Mouse (Mus musculus): ENCODE data around the gene Jpt1. TPM values are rescaled to one million over a fixed set of nuclear protein-coding genes. Genes with fewer than 3 reads are reported as not detected.

Jpt1 gene
- polyA plus RNA-seq, 1 experiment, result 548 TPM

DNA sequence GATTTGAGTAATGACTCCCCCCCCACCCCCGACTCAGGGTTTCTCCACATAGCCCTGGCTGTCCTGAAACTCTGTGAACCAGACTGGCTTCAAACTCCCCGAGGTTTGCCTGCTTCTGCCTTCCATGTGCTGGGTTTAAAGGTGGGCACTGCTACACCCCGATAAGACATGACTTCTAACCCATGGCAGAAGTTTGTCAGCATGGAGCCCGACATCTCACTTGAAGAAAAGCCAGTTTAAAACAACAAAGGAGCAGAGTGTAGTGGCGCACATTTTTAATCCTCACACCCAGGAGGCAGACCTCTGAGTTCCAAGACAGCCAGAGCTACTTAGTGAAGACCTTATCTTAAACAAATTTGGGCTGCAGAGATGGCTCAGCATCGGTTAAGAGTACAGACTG, 21.8 kb downstream of the Jpt1 start:
- peaks cover 10% of the 10 kb centered on the region for H3K4me1 ChIP-seq (ENCODE audit: control insufficient read depth, insufficient read depth, low read length)
- H3K27me3 ChIP-seq (ENCODE audit: control insufficient read depth, insufficient read depth, low read length), result no peaks in the 10 kb centered on the region
- H3K4me3 ChIP-seq (ENCODE audit: control insufficient read depth, low read depth, low read length), result peak overlapping the region; percentile 87
- TF ChIP-seq POLR2A (IDR thresholded peaks at IDR 0.05; ENCODE audit: control insufficient read depth, low read depth, low read length) (no peak), CTCF (IDR thresholded peaks at IDR 0.05; ENCODE audit: control insufficient read depth, insufficient read depth, insufficient replicate concordance, low read depth, low read length) (no peak)
- H3K36me3 ChIP-seq (ENCODE audit: control insufficient read depth, insufficient read depth, low read length), result no peaks in the 10 kb centered on the region
- H3K27ac ChIP-seq (ENCODE audit: control insufficient read depth, insufficient read depth, low read depth, low read length), result no peak overlapping the region

DNA sequence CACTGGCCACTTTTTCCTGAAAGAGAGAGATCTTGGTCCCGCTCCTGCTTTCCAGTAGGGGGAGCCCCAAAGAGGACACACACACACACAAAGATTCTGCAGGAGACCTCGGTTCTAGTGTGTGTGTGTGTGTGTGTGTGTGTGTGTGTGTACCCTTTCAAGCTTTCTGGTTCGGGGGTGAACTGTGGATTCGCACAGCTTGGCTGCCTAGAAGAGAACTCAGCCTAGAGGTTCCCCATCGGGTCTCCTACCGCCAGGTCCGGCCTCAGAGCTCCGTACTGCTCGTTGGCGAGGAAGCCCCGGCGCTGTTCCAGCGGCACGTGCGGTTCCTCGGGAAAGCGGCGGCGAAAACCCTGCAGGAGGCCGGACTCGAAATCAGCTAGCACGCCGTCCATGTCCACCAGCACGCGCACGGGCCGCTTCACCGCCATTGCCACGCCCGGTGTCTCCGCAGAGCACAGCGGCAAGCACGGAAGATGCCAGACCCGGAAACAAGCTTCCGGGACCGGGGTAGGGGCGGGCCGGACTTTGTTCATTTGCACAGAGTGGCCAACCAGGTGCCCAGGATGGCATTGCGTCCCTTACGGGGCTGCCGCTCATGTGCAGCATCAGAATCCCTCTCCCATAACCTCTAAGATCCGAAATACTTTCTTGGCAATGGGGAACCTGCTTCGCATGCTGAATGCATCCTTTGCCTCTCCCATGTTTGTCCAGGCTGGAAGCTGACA, 22.7 kb downstream of the Jpt1 start, which contains the start of gene Nt5c:
Gene Nt5c, minus strand, starts transcription at position 507 of the 728 bp plus-strand sequence.
- Histone ChIP-seq H3K27ac (ENCODE audit: control insufficient read depth, insufficient read depth, low read depth, low read length) (peak within 1 kb of the TSS; percentile 46), H3K4me3 (ENCODE audit: control insufficient read depth, low read depth, low read length) (peak within 1 kb of the TSS; percentile 87), H3K27me3 (ENCODE audit: control insufficient read depth, insufficient read depth, low read length) (no peaks in the 10 kb centered on the region), H3K36me3 (ENCODE audit: control insufficient read depth, insufficient read depth, low read length) (no peaks in the 10 kb centered on the region), H3K4me1 (ENCODE audit: control insufficient read depth, insufficient read depth, low read length) (peaks cover 10% of the 10 kb centered on the region)
- TF ChIP-seq POLR2A (IDR thresholded peaks at IDR 0.05; ENCODE audit: control insufficient read depth, low read depth, low read length), result no peak
- TF ChIP-seq CTCF (IDR thresholded peaks at IDR 0.05; ENCODE audit: control insufficient read depth, insufficient read depth, insufficient replicate concordance, low read depth, low read length), result 0 out of 2 replicates have a peak, but pooled peaks have one; percentile 20

- H3K27ac ChIP-seq (ENCODE audit: control insufficient read depth, insufficient read depth, low read depth, low read length), result no peak overlapping the region
- peaks cover 10% of the 10 kb centered on the region for H3K4me1 ChIP-seq (ENCODE audit: control insufficient read depth, insufficient read depth, low read length)
- H3K36me3 ChIP-seq (ENCODE audit: control insufficient read depth, insufficient read depth, low read length), result no peaks in the 10 kb centered on the region
- TF ChIP-seq POLR2A (IDR thresholded peaks at IDR 0.05; ENCODE audit: control insufficient read depth, low read depth, low read length), result no peak
- no peaks in the 10 kb centered on the region for H3K27me3 ChIP-seq (ENCODE audit: control insufficient read depth, insufficient read depth, low read length)
- H3K4me3 ChIP-seq (ENCODE audit: control insufficient read depth, low read depth, low read length), result peak overlapping the region; percentile 87
Observed at GRCm38 (mm10) chr11:115490441-115491355, 23.5 kb downstream of the Jpt1 start.

GRCm38 (mm10) chr11:115488551-115489104, 25.6 kb downstream of the Jpt1 start:
- no peaks in the 10 kb centered on the region for H3K27me3 ChIP-seq (ENCODE audit: control insufficient read depth, insufficient read depth, low read length)
- H3K27ac ChIP-seq (ENCODE audit: control insufficient read depth, insufficient read depth, low read depth, low read length), result no peak overlapping the region
- no peaks in the 10 kb centered on the region for H3K36me3 ChIP-seq (ENCODE audit: control insufficient read depth, insufficient read depth, low read length)
- no peak overlapping the region for H3K4me3 ChIP-seq (ENCODE audit: control insufficient read depth, low read depth, low read length)
- TF ChIP-seq CTCF (IDR thresholded peaks at IDR 0.05; ENCODE audit: control insufficient read depth, insufficient read depth, insufficient replicate concordance, low read depth, low read length), result no peak
- no peak for TF ChIP-seq POLR2A (IDR thresholded peaks at IDR 0.05; ENCODE audit: control insufficient read depth, low read depth, low read length)
- peaks cover 10% of the 10 kb centered on the region for H3K4me1 ChIP-seq (ENCODE audit: control insufficient read depth, insufficient read depth, low read length)

GRCm38 (mm10) chr11:115485155-115485554, 29.0 kb downstream of the Jpt1 start:
- no peaks in the 10 kb centered on the region for H3K36me3 ChIP-seq (ENCODE audit: control insufficient read depth, insufficient read depth, low read length)
- no peak overlapping the region for H3K4me3 ChIP-seq (ENCODE audit: control insufficient read depth, low read depth, low read length)
- H3K27me3 ChIP-seq (ENCODE audit: control insufficient read depth, insufficient read depth, low read length), result no peaks in the 10 kb centered on the region
- TF ChIP-seq POLR2A (IDR thresholded peaks at IDR 0.05; ENCODE audit: control insufficient read depth, low read depth, low read length) (no peak), CTCF (IDR thresholded peaks at IDR 0.05; ENCODE audit: control insufficient read depth, insufficient read depth, insufficient replicate concordance, low read depth, low read length) (no peak)
- no peak overlapping the region for H3K27ac ChIP-seq (ENCODE audit: control insufficient read depth, insufficient read depth, low read depth, low read length)
- H3K4me1 ChIP-seq (ENCODE audit: control insufficient read depth, insufficient read depth, low read length), result no peaks in the 10 kb centered on the region

- Histone ChIP-seq H3K36me3 (ENCODE audit: control insufficient read depth, insufficient read depth, low read length) (no peaks in the 10 kb centered on the region), H3K27ac (ENCODE audit: control insufficient read depth, insufficient read depth, low read depth, low read length) (no peak overlapping the region)
- TF ChIP-seq CTCF (IDR thresholded peaks at IDR 0.05; ENCODE audit: control insufficient read depth, insufficient read depth, insufficient replicate concordance, low read depth, low read length) (peak; percentile 66; the same call in 1 of the 2 replicates), POLR2A (IDR thresholded peaks at IDR 0.05; ENCODE audit: control insufficient read depth, low read depth, low read length) (no peak)
Observed at GRCm38 (mm10) chr11:115483726-115484125, 30.5 kb downstream of the Jpt1 start.

GRCm38 (mm10) chr11:115483278-115483677, 30.9 kb downstream of the Jpt1 start:
- Histone ChIP-seq H3K4me1 (ENCODE audit: control insufficient read depth, insufficient read depth, low read length) (no peaks in the 10 kb centered on the region), H3K27me3 (ENCODE audit: control insufficient read depth, insufficient read depth, low read length) (no peaks in the 10 kb centered on the region), H3K4me3 (ENCODE audit: control insufficient read depth, low read depth, low read length) (no peak overlapping the region), H3K27ac (ENCODE audit: control insufficient read depth, insufficient read depth, low read depth, low read length) (no peak overlapping the region), H3K36me3 (ENCODE audit: control insufficient read depth, insufficient read depth, low read length) (no peaks in the 10 kb centered on the region)
- TF ChIP-seq CTCF (IDR thresholded peaks at IDR 0.05; ENCODE audit: control insufficient read depth, insufficient read depth, insufficient replicate concordance, low read depth, low read length), result no peak
- TF ChIP-seq POLR2A (IDR thresholded peaks at IDR 0.05; ENCODE audit: control insufficient read depth, low read depth, low read length), result no peak

More at GRCm38 (mm10) chr11:115483726-115484125, 30.5 kb downstream of the Jpt1 start:
- no peaks in the 10 kb centered on the region for H3K4me1 ChIP-seq (ENCODE audit: control insufficient read depth, insufficient read depth, low read length)
- H3K27me3 ChIP-seq (ENCODE audit: control insufficient read depth, insufficient read depth, low read length), result no peaks in the 10 kb centered on the region
- no peak overlapping the region for H3K4me3 ChIP-seq (ENCODE audit: control insufficient read depth, low read depth, low read length)
